Mouse (Mus musculus): ENCODE measurements at regions not wholly inside any gene's neighbourhood (a gene's known extent, or its start where the extent isn't known, plus 50 kb on each side); places are given as distances from the start of the nearest gene placed in this dataset.

- TF ChIP-seq EP300 (IDR thresholded peaks at IDR 0.05; ENCODE audit: low read depth) = no peak
- TF ChIP-seq CTCF (IDR thresholded peaks at IDR 0.05; ENCODE audit: low read depth) = no peak
Measured at GRCm38 (mm10) chr13:47921044-47921443, 340.0 kb upstream of the Id4 start.
